Mouse (Mus musculus) cerebellum, adult (tissue): ENCODE measurements at regions not wholly inside any gene's neighbourhood (a gene's known extent, or its start where the extent isn't known, plus 50 kb on each side); places are given as distances from the start of the nearest gene placed in this dataset.

Experiments
- ATAC-seq: cut with Nextera tagmentation; 2 replicates; pipeline ENCODE4 v1.9.2; 2017; ENCODE audit warnings: mild to moderate bottlenecking, moderate library complexity, mixed read lengths; ENCODE audit not compliant: insufficient number of reproducible peaks, low FRiP score, low TSS enrichment

DNA sequence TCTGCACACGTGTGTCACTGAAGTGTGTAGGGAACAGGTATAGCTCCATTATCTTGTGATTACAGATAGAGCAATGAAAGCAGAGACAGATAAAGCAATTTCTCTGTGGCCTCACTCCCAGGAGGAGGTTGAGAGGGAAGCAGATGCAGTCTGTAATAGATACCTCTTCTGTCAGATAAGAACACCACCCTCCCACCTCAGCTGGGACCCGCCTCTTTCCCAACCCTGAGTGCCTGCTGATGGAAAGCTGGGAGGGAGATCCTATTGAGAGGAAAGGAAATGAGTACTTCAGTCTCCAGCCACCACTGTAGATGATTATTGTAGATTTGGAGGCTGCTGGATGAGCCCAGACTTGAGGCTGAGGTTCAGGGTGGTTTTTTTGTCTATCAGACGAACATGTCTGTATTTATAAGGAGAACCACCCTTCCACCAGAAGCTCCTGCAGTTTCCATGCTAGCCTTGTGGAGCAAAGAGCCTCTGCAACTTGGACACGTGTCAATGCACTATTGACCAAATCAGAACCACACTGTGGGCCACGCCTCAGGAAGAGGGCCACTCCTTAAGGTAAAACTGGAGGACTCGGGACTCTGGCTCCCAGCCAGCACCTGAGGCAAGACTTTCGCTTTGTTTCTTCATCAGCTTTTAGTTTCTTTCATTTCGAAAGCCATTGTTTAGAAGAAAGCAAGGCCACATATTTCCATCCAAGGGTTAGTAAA lies 55.3 kb upstream of the Plekha5 start:
- ATAC-seq = no peak

DNA sequence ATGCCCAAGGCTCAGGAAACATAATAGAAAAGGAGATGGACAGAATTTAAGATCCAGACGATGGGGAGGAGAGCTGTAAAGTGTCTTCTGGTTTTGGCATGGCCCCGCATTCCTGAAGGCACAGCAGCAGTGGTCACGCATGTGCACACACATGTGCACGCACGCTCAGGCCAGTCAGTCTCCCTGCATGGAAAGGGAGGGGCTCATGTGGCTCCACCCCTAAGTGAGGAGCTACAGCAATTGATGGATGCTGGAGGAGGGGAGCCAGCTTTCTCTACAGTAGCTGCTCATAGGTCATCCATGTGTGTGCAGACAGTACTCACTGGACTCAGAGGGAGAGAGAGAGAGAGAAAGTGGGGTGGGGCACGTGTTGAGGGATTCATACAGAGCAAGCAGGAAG lies 56.6 kb upstream of the Plekha5 start:
- ATAC-seq = no peak

DNA sequence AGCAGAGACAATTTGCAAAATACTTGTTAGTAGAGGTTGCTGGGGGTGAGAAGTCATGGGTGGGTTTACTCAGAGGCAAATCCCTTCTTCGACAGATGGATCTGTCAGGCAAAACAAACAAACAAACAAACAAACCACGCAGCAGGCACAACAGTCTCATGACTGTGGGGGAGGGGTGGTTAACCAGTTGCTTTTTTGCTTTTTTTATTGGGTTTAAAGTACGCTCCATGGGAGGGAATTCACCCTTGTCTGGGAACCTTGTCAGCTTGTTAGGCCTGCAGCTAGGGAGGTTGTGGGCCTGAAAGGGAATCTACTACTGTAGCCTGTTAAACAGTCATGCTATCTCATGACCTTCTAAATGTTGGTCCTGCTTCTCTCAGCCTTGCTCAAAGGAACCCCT lies 57.1 kb upstream of the Plekha5 start:
- 0 out of 2 replicates have a peak, but pooled peaks have one; percentile 17 for ATAC-seq

DNA sequence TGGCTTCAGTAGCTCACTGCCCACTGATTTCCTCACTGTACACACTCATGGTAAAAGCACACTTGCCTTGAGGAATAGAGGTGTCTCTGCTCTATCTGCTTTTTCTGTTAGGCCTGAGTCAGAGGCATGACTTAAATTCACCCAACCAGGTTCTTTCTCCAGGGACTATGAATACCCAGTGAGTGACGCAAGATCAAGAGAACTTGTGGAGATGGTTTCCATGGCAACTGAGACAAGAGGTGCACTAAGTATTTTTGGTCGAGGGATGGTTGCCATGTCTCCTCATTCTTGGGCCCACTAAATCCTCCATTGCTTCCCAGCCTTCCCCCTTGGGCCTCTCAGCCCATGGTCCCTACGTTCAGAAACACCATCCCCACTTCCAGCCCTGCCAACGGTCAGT lies 62.9 kb upstream of the Plekha5 start:
- no peak for ATAC-seq

DNA sequence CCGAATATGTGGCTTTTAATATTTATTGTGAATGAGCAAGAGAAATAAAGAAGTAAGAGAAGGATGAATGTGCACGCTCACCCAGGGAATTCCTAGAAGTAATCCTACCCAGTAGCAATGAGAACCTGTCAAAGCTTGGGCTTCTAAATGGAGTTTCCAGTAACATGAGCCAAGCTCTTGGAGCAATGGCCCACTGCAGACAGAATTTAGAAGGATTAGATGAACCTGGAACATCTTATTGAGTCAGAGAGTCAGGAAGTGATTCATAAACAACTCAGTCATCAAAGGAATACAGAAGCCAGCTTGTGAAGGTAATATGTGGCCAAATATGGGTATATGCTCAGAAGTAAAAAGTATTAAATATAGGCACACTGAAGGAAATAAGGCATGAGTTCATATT lies 66.0 kb upstream of the Plekha5 start:
- no peak for ATAC-seq

DNA sequence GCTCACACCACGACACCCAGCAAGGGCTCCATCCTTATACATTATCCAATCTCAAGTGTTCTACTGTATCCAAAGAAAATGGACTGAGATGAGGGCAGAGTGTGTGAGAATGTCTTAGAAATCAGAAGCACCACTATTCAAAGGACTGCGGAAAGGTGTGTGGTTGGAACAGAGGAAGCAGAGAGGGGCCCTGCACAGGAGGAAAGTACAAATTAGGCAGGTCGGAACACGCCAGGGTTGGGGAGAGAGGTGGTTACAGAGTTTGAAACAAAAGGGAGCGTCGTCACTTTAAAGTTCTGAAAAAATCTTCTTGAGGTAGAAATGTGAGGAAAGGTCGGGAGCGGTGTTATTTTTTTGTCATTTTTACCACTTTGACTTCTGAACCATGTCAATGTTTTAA lies 66.6 kb upstream of the Plekha5 start:
- ATAC-seq = no peak

DNA sequence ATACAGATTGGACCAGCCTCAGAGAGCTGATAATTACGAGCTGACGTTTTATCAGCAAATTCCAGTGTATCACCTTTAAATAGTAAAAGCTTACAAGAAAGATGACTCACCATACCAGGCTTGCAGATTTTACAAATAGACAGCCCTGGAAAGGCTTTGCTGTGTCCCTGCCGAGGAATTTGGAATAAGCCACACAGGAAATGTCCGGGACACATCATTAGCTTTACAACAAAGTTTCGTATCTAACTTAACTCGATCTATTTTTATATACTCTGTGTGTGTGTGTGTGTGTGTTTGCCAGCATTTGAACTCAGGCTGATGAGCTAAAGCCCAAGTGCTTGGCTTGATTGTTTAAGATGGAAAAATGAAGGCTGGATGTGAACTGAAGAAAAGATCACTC lies 69.8 kb upstream of the Plekha5 start:
- ATAC-seq = no peak

DNA sequence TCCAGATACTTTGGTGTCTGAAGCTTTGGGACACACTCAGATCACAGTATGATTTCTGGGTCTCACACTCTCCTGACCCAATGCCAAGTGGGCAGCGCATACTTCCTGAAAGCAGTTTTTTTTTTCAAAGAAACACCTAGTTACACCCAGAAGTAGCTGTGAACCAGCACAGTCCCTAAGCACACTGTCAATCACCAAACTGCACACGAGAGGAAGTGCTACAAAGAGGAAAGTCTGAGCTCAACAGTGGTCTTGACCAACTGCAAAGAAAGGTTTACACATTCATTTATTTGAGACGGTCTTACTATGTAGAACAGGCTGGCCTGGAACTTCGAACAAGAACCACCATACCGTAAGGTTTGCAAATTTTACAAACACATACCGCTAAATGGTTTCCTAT lies 70.2 kb upstream of the Plekha5 start:
- no peak for ATAC-seq

DNA sequence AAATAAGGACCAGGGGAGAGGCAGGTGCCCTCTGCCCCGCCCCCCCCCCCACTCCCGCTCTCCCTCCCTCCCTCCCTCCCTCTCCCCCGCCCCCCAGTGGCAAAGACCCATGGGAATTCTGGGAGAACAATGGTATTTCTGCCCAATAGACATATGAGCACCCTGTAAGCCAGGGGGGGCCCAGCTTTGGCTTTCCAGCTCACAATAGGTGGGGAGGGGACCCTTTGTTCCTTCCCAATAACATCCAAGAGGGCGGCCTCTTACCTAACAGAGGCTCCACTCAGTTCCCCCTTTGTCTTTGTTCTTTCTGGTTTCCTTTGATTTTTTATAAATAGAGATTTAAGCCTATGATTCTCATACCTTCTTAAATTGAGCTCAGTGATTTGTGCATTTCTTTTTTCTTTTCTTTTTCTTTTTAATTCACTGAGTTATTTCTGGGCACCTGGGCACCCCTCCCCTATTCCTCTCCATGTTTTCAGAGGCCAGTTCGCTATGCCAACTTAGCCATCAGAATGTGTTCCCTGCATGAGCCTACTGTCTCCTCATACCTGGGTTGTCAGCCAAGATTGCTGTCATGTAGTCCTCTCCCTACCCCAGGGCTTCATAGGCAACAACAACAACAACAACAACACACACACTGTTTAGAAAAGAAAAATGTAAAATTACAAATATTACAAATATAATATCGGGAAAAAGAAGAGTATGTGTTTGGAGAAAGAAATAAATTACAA lies 72.3 kb upstream of the Plekha5 start:
- ATAC-seq = no peak

DNA sequence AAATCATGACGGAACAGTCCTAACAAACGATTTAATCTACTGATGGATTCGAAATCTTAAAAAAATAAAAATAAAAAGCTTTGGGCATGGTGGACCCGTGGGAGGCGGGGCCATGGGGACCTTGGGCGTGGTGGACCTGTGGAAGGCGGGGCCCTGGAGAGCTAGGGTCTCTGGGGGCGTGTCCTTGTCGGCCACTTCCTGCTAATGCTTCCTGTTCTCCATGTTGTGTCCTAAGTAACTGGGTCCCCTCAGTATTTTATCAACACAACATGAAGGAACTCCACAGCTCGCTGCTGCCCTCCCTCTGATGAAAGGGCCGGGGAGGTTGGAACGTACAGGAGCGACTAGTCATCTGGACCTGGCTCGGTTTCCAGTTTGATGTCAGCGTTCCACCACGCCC lies 75.3 kb upstream of the Plekha5 start:
- ATAC-seq = no peak

DNA sequence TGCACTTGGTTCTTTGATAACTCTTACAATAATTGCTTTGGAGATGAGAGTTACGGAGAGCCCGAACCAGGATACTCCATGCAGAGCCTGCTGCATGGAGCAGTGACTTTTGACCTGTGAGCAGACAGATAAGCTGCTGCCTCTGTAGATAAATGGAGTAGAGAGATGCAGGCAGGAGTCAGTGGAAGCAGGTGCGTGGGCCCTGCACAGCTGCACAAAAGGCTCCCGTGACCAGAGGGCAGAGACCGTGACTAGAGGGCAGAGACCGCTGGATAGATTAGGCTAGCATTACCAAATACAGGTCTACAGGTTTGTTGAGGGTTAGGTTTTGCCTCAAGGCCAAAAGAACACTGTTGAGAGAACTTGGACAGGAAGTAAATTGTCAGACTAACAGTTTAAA lies 76.9 kb upstream of the Plekha5 start:
- ATAC-seq = no peak

DNA sequence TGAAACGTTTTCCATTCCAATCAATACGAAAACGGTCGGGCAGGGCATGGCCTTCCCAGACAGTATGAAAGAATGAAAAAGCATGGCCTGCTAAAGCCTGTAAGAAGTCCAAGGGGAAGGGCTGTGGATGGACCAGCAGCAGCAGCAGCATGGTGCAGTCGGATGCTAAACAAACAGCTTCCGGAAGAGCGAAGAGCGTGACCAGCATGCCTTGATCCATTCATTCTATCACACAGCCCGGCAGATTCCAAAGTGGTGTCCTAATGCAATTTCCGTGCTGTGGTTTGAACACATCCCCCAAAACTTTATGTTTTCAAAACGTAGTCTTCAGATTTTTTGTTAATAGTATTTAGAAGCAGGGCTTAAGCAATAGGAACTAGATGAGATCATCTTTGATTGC lies 80.2 kb upstream of the Plekha5 start:
- ATAC-seq = no peak

DNA sequence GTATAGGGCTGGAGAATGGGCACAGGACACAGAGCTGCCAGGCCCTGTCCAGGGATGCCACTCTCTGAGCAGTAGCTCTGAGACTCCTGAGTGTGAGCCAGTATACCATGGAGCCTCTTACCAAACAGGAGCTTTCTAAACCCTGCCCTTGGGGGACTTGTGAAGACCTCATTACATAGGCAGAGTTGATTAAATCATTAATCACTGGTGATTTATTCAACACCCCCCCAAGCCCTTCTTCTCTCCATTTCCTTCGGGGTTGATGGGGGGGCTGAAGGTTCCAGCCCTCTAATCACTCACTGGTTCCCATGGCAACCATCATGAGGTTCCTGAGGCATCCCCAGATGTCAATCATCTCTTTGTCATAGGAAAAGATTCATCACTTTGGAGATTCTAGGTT lies 81.0 kb upstream of the Plekha5 start:
- ATAC-seq = no peak

DNA sequence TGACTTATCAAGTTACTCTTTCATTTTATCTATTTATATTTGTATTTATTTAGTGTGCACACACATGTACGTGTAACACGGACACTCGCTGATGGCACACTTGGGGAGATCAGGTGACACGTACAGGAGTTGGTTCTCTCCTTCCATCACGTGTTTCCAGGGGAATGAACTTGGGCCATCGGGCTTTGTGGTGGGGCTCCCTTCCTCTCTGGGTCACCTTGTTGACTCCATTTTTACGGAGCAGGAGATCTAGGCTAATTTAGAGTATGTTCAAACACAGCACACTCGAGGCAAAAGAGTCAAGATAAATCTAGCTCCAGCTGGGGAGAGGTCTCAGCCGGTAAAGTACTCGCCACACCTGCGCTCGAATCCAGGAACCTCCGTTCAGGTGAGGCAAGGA lies 84.1 kb upstream of the Plekha5 start:
- ATAC-seq = no peak

DNA sequence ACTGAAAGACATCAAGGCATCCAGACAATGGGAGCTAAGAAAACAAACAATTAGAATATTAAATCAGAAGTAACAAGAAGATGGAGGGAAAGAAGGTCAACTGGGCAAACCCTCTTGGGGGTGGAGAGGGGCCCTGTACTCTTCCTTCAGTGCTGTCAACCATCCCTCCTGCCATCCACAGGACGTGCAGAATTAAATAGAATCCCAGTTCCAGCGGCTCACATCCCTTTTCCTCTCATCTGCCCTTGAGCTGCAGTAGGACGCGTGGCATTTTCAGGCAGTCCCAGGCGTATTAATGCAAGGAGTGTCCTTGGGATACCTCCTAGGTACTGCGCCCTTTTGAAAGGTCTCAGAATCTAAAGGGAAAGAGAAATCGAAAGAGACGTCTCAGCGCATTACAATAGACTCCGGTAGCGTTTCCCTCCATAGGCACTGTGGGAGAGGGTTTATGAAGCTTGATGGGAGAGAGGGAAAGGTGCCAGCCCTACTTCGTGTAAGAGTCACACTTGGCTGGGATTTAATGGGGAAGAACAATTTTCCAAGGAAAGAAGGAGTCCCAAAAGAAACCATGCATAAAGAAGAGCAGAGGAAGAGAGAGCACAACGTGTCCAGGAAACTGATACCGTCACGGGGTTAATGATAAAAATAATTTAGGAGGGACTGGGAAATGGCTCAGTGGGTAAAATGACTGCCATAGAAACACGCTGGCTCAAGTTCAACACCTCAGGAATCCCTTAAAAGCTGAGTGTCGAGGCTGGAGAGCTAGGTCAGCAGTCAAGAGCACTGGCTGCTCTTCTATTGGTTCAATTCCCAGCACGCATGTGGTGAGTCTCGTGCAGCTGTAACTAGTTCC lies 85.7 kb upstream of the Plekha5 start:
- no peak for ATAC-seq

DNA sequence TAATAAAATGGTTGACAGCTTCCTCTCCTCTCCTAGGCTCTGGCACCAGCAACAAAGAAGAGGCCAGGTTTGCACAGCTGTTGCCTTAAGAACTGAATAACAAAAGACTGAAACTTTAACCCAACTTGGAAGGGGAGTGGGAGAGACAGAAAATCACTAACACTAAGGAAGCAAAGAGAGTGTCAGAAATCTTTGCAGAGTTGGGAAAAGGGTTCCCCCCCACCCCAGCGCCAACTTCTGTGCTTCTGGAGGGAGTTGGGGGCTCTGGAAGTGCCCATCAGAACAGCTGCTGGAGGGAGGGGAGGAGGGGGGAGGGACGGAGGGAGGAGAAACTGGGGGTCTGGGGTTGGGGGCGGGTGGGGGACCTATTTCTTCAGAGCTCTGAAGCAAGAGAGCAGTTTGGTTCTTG lies 86.8 kb upstream of the Plekha5 start:
- no peak for ATAC-seq

DNA sequence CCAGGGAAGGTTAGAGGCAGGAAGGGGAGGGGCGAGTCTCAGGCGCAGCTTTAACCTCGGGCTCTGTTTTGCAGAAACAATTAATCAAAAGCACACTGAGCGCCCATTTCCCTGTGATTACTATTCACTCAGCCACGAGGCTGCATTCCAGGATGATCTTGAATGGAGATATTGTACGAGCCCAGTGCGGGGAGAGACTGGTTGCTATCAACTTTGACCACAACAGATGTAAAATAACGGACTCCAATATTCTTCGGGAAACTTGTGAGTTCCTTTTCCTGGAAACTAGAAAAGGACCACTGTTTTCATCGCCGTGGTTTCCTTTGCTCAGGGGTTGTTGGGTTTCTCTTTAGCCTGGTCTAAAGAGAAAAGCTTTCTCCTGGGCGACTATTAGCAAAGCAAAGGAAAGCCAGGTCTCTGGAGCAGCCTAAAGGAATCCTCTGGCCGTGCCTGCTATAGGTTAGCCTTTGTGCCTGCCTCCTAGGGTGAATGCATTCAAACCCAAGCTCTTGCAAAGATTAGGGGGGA lies 87.4 kb upstream of the Plekha5 start:
- no peak for ATAC-seq

DNA sequence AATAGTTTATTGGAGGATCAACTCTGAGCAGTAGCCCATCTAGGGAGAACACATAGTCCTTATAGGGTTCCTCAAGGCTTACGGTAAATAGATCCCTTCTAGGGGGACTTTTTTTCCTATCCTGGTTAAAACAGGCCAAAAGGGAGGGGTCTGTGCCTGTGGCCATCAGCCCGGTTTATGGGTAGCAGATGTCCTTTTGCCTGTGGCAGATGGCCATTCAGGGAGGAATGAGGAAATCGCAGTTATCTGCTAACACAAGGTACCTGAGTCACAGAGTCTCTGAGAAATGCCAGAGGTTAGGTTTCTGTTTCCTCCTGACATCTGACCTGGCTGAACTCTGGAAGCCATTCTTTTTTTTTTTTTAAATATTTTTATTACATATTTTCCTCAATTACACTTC lies 90.5 kb upstream of the Plekha5 start:
- ATAC-seq = no peak

DNA sequence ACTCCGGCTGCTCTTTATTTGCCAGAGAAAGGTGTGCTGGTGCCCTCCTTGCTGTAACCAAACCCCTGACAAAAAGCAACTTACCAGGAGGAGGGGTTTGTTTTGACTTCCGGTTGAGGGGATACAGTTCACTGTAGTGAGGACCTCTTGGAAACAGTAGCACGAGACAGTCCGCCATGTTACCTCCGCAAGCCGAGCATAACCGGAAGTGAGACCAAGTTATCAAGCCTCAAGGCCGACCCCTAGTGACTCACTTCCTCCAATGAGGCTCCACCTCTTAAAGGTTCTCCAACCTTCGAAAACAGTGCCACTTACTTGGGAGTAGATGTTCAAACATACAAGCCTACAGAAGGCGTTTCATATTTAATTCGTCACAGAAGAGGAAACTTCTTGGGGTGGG lies 115.2 kb upstream of the Plekha5 start:
- ATAC-seq = no peak

DNA sequence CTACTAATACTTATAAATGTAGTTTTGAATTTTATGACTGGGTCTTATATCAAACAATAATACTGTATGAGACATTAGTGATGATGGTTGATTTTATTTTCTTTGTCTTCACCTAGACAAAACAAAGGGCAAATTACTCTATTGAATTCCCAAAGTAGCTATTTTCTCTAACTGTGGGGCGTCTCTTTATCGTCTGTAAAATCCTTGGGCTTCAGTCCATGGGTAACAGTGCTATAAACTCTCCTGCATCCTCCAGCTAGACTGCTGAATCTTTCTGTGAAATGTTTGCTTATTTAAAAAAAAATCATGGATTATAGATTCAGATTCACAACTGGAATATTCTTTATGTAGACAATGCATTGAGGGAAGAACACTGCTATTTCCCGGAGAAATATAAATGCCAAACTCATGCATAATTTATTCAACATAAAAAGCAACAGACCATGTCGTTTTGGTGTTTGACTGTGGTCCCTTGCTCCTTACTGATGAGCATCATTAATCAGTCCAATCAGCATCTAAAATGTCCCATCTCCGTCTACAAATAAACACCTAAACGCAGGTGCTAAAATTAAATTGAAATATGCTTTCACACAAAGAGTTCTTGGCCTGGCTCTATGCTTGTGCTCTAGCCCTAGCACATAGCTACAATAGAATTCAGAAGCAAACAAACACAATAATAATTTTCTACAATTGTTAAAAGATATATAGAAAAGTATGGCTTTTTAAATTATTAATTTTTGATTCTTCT lies 116.9 kb upstream of the Plekha5 start:
- no peak for ATAC-seq
